Mouse (Mus musculus) forebrain, embryonic 16.5 days (tissue): Measurements from ENCODE around the gene Tmem245. TPM values are rescaled to one million over a fixed set of nuclear protein-coding genes. Genes with fewer than 3 reads are reported as not detected.
A peak's percentile ranks its signal among the peaks of the same experiment; 100 is the strongest.

ENCODE experiments used
- ATAC-seq: fragments of 200-750 bp; cut with Nextera tagmentation; 2 replicates; pipeline ENCODE4 v1.8.0; 2017; ENCODE audit warnings: mild to moderate bottlenecking, moderate library complexity
- H3K27ac ChIP-seq: fragments of 300-500 bp; sonication (generic); 2 replicates; pipeline ENCODE4 v1.5.1; 2014; ENCODE audit warnings: low read length, control low read depth
- H3K27me3 ChIP-seq: fragments of 300-500 bp; sonication (generic); replicated peaks from 2 replicates; pipeline ENCODE4 v1.6.1; 2014; ENCODE audit warnings: low read length; ENCODE audit not compliant: control insufficient read depth, insufficient read depth
- H3K36me3 ChIP-seq: fragments of 300-500 bp; sonication (generic); 2 replicates; pipeline ENCODE4 v1.6.1; 2014; ENCODE audit not compliant: control insufficient read depth, insufficient read depth
- H3K4me1 ChIP-seq: fragments of 300-500 bp; sonication (generic); replicated peaks from 2 replicates; pipeline ENCODE4 v1.6.1; 2014; ENCODE audit warnings: low read length; ENCODE audit not compliant: control insufficient read depth, insufficient read depth
- H3K4me2 ChIP-seq: fragments of 300-500 bp; sonication (generic); 2 replicates; pipeline ENCODE4 v1.6.1; 2014; ENCODE audit warnings: mild to moderate bottlenecking, low read length, control low read depth
- H3K4me3 ChIP-seq: fragments of 300-500 bp; sonication (generic); replicated peaks from 2 replicates; pipeline ENCODE4 v1.5.1; 2014; ENCODE audit warnings: mild to moderate bottlenecking, low read length, control low read depth
- H3K9ac ChIP-seq: fragments of 300-500 bp; sonication (generic); replicated peaks from 2 replicates; pipeline ENCODE4 v1.6.1; 2014; ENCODE audit warnings: low read depth, low read length, control low read depth
- H3K9me3 ChIP-seq: fragments of 300-500 bp; sonication (generic); 2 replicates; pipeline ENCODE4 v1.6.1; 2016; ENCODE audit warnings: low read length; ENCODE audit not compliant: control insufficient read depth
- WGBS: fragments of 180-500 bp; shearing (Covaris S2); extraction: QIAGEN DNeasy Blood & Tissue Kit; methylation state at CpG from one replicate; pipeline ENCODE4 v1.1.7; 2014; 5-methylcytosine and 5-hydroxymethylcytosine counted together
- polyA plus RNA-seq: library from polyadenylated mRNA; unstranded; fragments of >200 nt; fragmentation: Nextera tagmentation; extraction: Ambion mirVana; gene quantifications from 2 replicates; pipeline ENCODE4 v1.2.1, GENCODE M21; 2015

Gene Tmem245
- polyA plus RNA-seq, 1 experiment from 2014 or later = 8.3 TPM

DNA sequence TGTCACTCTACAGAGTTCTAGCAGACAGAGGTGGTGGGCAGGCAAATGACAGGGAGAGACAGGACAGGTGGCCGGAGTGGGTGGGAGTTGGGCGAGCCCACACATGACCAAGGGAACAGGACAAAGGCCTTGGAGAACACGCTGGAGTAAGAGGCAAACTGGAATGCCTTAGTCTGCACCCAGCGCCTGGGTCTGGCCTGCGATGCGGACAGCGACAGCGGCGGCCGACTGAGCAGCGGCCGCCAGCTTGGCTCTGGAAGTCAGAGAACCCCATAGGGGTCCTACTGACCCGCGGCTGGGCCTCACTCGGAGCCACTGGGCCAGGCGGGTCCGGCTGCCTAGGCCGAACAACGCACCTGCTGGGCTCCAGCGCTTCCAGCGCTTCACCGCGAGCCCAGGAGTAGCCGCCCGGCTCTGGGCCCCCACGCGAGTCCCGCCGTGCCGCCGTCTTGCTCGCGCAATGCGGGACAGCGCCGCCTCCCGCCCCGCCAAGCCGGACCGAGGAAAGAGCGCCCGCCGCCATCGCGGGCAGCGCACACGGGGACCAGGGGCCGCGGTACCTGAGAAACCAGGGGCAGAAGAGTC, 82.7 kb downstream of the Tmem245 start:
- 0% methylated on average over 43 of the region's 49 CpGs for WGBS
- peak overlapping the region; percentile 89 for H3K4me3 ChIP-seq
- peak; percentile 75 for ATAC-seq
- H3K36me3 ChIP-seq = no peaks in the 10 kb centered on the region
- peak overlapping the region; percentile 89 for H3K9ac ChIP-seq
- peak overlapping the region; percentile 92 for H3K4me2 ChIP-seq
- peaks cover 13% of the 10 kb centered on the region for H3K4me1 ChIP-seq
- no peaks in the 10 kb centered on the region for H3K27me3 ChIP-seq
- no peaks in the 10 kb centered on the region for H3K9me3 ChIP-seq
- peak overlapping the region; percentile 47 for H3K27ac ChIP-seq

DNA sequence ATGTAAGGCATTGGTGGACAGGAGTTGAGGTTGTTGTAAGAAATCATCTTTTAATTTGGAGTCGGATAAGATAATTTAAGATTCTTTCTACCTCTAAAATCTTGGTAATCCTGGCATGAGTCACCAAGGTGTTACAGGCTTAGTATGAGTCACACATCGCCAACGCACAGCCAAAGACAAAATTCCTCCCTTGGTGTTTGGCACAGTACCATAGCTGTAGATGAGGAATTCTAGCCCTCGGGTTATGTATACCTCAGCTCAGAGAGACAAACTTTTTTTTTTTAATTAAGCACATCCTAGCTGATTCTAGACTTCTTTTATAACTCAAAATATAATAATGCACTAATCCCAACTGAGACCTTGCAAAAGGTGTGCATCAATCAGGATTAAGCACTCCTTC, 83.2 kb downstream of the Tmem245 start:
- 33% methylated on average over 4 of the region's 4 CpGs for WGBS
- Histone ChIP-seq H3K9me3 (no peaks in the 10 kb centered on the region), H3K27ac (no peak overlapping the region; the same call in 1 of the 2 replicates), H3K4me3 (peak overlapping the region; percentile 89), H3K27me3 (no peaks in the 10 kb centered on the region), H3K36me3 (no peaks in the 10 kb centered on the region), H3K4me1 (peaks cover 13% of the 10 kb centered on the region), H3K9ac (peak overlapping the region; percentile 89), H3K4me2 (peak overlapping the region; percentile 92)
- no peak for ATAC-seq

DNA sequence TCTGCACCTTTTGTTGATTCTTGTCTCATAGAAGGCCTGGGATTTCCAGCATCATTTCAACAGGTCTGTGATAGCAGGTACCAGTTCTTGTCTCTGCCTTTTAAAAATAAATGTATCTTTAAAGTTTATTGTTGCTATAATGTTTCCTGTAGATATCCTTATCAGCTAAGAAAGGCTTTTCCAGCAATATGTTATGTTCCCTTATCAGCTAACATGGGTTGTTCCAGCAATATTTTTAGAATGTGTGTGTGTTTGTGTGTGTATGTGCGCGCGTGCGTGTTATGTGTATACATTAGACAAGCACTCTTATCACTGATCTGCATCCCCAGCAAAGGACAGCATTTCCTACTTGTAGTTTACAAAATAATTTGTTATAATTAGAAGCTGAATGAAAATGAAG, 85.7 kb downstream of the Tmem245 start:
- Histone ChIP-seq H3K27ac (no peak overlapping the region), H3K36me3 (no peaks in the 10 kb centered on the region), H3K9ac (no peak overlapping the region), H3K27me3 (no peaks in the 10 kb centered on the region), H3K9me3 (no peaks in the 10 kb centered on the region), H3K4me2 (no peak overlapping the region), H3K4me3 (no peak overlapping the region), H3K4me1 (peaks cover 18% of the 10 kb centered on the region)
- no peak for ATAC-seq
- 93% methylated on average over 4 of the region's 4 CpGs for WGBS

DNA sequence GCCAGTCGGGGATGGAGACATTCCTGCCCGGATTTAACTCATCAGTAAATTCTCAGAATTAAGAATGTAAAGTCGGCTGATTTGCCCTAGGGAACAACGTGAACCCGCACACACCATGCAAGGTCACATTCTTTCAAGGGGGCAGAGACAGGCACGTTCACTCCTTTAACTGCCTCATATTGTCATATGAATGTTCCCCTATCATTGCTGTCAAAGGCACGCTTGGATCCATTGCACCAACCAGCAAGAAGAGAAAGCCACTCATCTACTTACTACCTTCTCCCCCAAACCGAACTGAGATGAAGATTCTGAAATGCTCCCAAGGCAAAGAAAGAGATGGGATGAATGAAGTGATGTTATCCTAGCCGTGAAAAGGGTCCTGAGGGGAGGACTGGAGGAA, 88.5 kb downstream of the Tmem245 start:
- Histone ChIP-seq H3K4me2 (no peak overlapping the region), H3K4me1 (peaks cover 12% of the 10 kb centered on the region), H3K36me3 (no peaks in the 10 kb centered on the region), H3K9ac (no peak overlapping the region), H3K27ac (no peak overlapping the region), H3K4me3 (no peak overlapping the region), H3K27me3 (no peaks in the 10 kb centered on the region), H3K9me3 (no peaks in the 10 kb centered on the region)
- ATAC-seq = no peak
- 73% methylated on average over 9 of the region's 9 CpGs for WGBS

DNA sequence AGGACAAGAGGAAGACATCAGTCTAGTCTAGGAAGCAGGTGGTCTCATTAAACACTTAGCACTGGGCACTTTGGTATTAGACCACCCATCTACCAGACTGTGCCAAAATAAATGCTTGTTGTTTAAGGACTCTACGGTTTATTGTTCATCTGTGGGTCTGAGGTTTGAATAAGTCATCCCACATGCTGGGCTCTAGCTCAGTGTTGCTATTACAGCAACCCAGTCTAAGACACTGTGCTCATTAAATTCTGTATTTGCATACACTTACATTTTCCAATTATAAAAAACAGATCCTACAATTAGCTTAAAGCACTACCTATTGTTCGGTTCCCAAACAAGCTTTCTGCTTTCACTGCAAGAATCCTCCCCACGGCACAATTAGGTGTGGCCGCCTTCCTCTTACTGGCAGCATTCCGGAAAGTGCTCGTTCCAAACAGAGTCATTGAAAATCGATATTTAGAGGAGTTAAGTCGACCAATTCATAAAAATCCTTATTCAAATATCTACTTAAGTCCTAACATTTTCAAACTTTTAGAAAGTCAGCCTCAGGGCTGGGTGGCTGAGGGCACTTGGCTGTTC, 90.8 kb downstream of the Tmem245 start:
- no peak for ATAC-seq
- H3K27me3 ChIP-seq = no peaks in the 10 kb centered on the region
- H3K4me3 ChIP-seq = no peak overlapping the region
- WGBS = 63% methylated on average over 8 of the region's 8 CpGs
- H3K4me1 ChIP-seq = peaks cover 4% of the 10 kb centered on the region
- H3K4me2 ChIP-seq = no peak overlapping the region
- no peaks in the 10 kb centered on the region for H3K9me3 ChIP-seq
- no peak overlapping the region for H3K9ac ChIP-seq
- no peaks in the 10 kb centered on the region for H3K36me3 ChIP-seq
- H3K27ac ChIP-seq = no peak overlapping the region

DNA sequence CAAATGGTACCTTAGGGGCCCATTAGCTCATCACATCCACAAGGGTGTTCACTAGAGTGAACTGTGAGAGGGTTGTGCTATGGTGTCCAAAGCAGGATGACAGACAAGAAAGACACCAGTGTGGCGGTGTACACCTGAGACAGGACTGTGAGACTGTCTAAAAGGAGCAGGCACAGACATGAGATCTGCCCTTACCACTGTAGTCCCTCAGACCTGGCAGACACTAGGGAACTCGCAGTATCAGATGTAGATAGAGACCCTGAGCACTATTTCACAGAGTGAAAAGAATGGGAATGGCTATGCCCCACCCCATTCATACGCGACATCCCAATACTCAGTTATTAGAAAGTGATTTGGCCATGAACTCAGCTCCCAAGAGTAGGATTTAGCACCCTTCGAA, 91.3 kb downstream of the Tmem245 start:
- Histone ChIP-seq H3K27ac (no peak overlapping the region), H3K4me1 (peaks cover 4% of the 10 kb centered on the region), H3K4me2 (no peak overlapping the region), H3K9me3 (no peaks in the 10 kb centered on the region), H3K27me3 (no peaks in the 10 kb centered on the region), H3K9ac (no peak overlapping the region), H3K4me3 (no peak overlapping the region), H3K36me3 (no peaks in the 10 kb centered on the region)
- no peak for ATAC-seq
- 95% methylated on average over 5 of the region's 5 CpGs for WGBS

DNA sequence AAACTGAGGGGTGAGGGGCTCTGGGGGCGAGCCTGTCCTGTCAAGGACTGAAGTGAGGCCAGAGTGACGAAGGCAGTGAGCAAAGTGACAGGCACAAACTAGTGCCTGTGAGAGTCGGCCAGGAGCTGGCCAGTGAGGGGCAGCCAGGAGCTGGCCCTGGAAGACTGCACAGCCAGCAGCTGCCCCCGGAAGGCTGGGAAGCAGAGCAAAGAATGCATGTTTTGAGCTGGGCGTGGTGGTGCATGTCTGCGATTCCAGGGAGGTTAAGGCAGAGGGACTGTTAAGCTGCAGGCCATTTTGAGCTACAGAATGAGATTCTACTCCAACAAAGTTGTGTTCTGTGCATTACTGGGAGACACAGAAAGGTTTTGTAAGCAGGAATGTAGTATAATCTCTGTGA, 96.5 kb downstream of the Tmem245 start:
- H3K36me3 ChIP-seq = no peaks in the 10 kb centered on the region
- H3K4me3 ChIP-seq = no peak overlapping the region
- H3K27me3 ChIP-seq = no peaks in the 10 kb centered on the region
- ATAC-seq = no peak
- H3K9me3 ChIP-seq = no peaks in the 10 kb centered on the region
- H3K27ac ChIP-seq = no peak overlapping the region
- no peak overlapping the region for H3K4me2 ChIP-seq
- no peaks in the 10 kb centered on the region for H3K4me1 ChIP-seq
- 37% methylated on average over 6 of the region's 6 CpGs for WGBS
- H3K9ac ChIP-seq = no peak overlapping the region

DNA sequence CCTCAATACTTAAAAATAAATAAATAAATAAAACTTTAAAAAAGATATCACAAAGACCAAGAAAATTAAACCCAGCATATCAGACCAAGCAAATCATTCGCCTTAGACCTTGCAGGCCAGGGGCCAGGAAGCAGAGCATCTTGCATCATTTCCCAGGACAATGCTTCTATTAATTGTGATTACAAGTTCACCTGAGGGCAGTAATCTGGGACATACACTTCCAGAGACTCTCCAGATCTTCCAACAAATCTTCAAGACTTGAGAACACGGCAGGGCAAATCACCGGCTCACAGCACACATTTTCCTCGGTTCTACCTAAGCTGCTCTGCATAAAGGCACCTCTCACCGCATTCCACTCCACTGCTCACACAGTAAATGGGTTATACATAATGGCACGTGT, 99.2 kb downstream of the Tmem245 start:
- Histone ChIP-seq H3K27me3 (no peaks in the 10 kb centered on the region), H3K27ac (no peak overlapping the region), H3K4me3 (no peak overlapping the region), H3K9me3 (no peaks in the 10 kb centered on the region; the same call in 1 of the 2 replicates), H3K36me3 (peaks cover 7% of the 10 kb centered on the region; the same call in 1 of the 2 replicates), H3K9ac (no peak overlapping the region), H3K4me1 (no peaks in the 10 kb centered on the region), H3K4me2 (no peak overlapping the region)
- no peak for ATAC-seq
- 86% methylated on average over 6 of the region's 6 CpGs for WGBS

DNA sequence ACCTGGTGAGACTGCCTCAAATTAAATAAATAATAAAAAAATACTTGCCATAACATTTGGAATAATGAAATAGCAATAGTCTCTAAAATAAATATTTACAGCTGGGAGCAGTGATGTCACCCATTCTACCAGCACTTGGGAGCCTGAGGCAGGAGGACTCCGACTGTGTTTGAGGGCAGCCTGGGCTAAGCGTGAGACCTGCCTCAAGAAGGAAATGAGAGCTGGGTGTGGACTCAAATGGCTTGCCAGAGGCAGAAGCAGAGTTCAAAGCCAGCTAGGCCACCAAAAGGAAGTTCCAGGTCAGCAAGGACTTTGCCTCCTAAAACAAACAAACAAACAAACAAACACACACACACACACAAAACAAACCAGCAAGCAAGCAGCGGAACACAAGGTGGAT, 99.8 kb downstream of the Tmem245 start:
- 92% methylated on average over 3 of the region's 3 CpGs for WGBS
- Histone ChIP-seq H3K4me3 (no peak overlapping the region), H3K36me3 (peaks cover 7% of the 10 kb centered on the region; the same call in 1 of the 2 replicates), H3K27ac (no peak overlapping the region), H3K9ac (no peak overlapping the region), H3K4me1 (no peaks in the 10 kb centered on the region), H3K4me2 (no peak overlapping the region), H3K27me3 (no peaks in the 10 kb centered on the region), H3K9me3 (no peaks in the 10 kb centered on the region; the same call in 1 of the 2 replicates)
- ATAC-seq = no peak
